Mouse (Mus musculus): ENCODE measurements around the gene Gzmk. TPM values are rescaled to one million over a fixed set of nuclear protein-coding genes. Genes with fewer than 3 reads are reported as not detected.

Gene Gzmk
- total RNA-seq, 1 experiment from 2014 or later: not detected

Other genes with a start within 250 kb of the Gzmk start
- 0.48 to 1.8 TPM (median 0.49 TPM) in 3 replicates for gene Ccno, start 238.1 kb downstream of the Gzmk start, total RNA-seq (2017)
- not detected in 3 replicates for gene Mcidas, start 232.1 kb downstream of the Gzmk start, total RNA-seq (2017)
- gene Cdc20b, start 190.8 kb downstream of the Gzmk start, total RNA-seq (2017): 1.0 to 11.5 TPM (median 6.1 TPM) in 3 replicates
- gene Gpx8, start 179.5 kb downstream of the Gzmk start, total RNA-seq (2017): 8.4 to 18.8 TPM (median 16.9 TPM) in 3 replicates
- 4,041 to 9,842 TPM (median 4,610 TPM) in 3 replicates for gene Gzma, start 124.9 kb downstream of the Gzmk start, total RNA-seq (2017)
- 0.32 to 0.39 TPM in 2 of 3 replicates, not detected in the other for gene Esm1, start 16.2 kb downstream of the Gzmk start, total RNA-seq (2017)
- not detected in 3 replicates for gene BC067074, start 67.3 kb upstream of the Gzmk start, total RNA-seq (2017)

Measured in monocyte, adult 5-6 weeks (primary cell).